Mouse (Mus musculus): Measurements from ENCODE around the gene Ifrd2. TPM values are rescaled to one million over a fixed set of nuclear protein-coding genes. Genes with fewer than 3 reads are reported as not detected.

Gene Ifrd2
- total and polyA plus RNA-seq, 2 experiments from 2014 or later: 6.5 to 8.4 TPM

- 47% methylated on average over 12 of the region's 12 CpGs for WGBS
- H3K27ac ChIP-seq (ENCODE audit: low read depth, low read length): no peak within 1 kb of the TSS
- peaks cover 9% of the 10 kb centered on the region for H3K4me1 ChIP-seq (ENCODE audit: insufficient read depth, low read length)
- no peak within 1 kb of the TSS for H3K4me2 ChIP-seq (ENCODE audit: low read depth, low read length, poor library complexity, severe bottlenecking)
- H3K4me3 ChIP-seq (ENCODE audit: low read depth, low read length): no peak within 1 kb of the TSS
- H3K9me3 ChIP-seq (ENCODE audit: low read length): no peaks in the 10 kb centered on the region
- H3K27me3 ChIP-seq (ENCODE audit: insufficient read depth, low read length): no peaks in the 10 kb centered on the region
- no peak within 1 kb of the TSS for H3K9ac ChIP-seq (replicated peaks; ENCODE audit: low read length, poor library complexity, severe bottlenecking)
- H3K36me3 ChIP-seq (ENCODE audit: insufficient read depth, low read length): no peaks in the 10 kb centered on the region
- ATAC-seq (ENCODE audit: low FRiP score): no peak
- DNase-seq (ENCODE audit: low spot score): no peak
- no peak for TF ChIP-seq CTCF (IDR thresholded peaks at IDR 0.05)
Observed at GRCm38 (mm10) chr9:107608741-107609432, 21.4 kb downstream of the Ifrd2 start, which contains the start of gene Sema3b. TSS of gene Sema3b (minus strand) at chr9:107609229.

GRCm38 (mm10) chr9:107609433-107609830 lies 22.0 kb downstream of the Ifrd2 start:
- H3K9ac ChIP-seq (replicated peaks; ENCODE audit: low read length, poor library complexity, severe bottlenecking): no peak overlapping the region
- H3K4me2 ChIP-seq (ENCODE audit: low read depth, low read length, poor library complexity, severe bottlenecking): no peak overlapping the region
- 62% methylated on average over 4 of the region's 4 CpGs for WGBS
- no peak overlapping the region for H3K27ac ChIP-seq (ENCODE audit: low read depth, low read length)
- H3K36me3 ChIP-seq (ENCODE audit: insufficient read depth, low read length): peaks cover 4% of the 10 kb centered on the region; the same call in 1 of the 2 replicates
- no peak overlapping the region for H3K4me3 ChIP-seq (ENCODE audit: low read depth, low read length)
- no peaks in the 10 kb centered on the region for H3K9me3 ChIP-seq (ENCODE audit: low read length)
- no peak for TF ChIP-seq CTCF (IDR thresholded peaks at IDR 0.05)
- H3K27me3 ChIP-seq (ENCODE audit: insufficient read depth, low read length): no peaks in the 10 kb centered on the region
- DNase-seq (ENCODE audit: low spot score) (no peak), ATAC-seq (ENCODE audit: low FRiP score) (no peak)
- peaks cover 9% of the 10 kb centered on the region for H3K4me1 ChIP-seq (ENCODE audit: insufficient read depth, low read length)

GRCm38 (mm10) chr9:107611456-107612190 lies 24.2 kb downstream of the Ifrd2 start:
- no peak for TF ChIP-seq CTCF (IDR thresholded peaks at IDR 0.05)
- Histone ChIP-seq H3K36me3 (ENCODE audit: insufficient read depth, low read length) (peaks cover 24% of the 10 kb centered on the region), H3K27ac (ENCODE audit: low read depth, low read length) (peak overlapping the region; percentile 97), H3K9ac (replicated peaks; ENCODE audit: low read length, poor library complexity, severe bottlenecking) (peak overlapping the region; percentile 62), H3K4me1 (ENCODE audit: insufficient read depth, low read length) (peaks cover 9% of the 10 kb centered on the region), H3K4me3 (ENCODE audit: low read depth, low read length) (no peak overlapping the region), H3K27me3 (ENCODE audit: insufficient read depth, low read length) (no peaks in the 10 kb centered on the region), H3K4me2 (ENCODE audit: low read depth, low read length, poor library complexity, severe bottlenecking) (peak overlapping the region; percentile 56), H3K9me3 (ENCODE audit: low read length) (no peaks in the 10 kb centered on the region)
- ATAC-seq (ENCODE audit: low FRiP score): no peak
- WGBS: 64% methylated on average over 6 of the region's 6 CpGs
- DNase-seq (ENCODE audit: low spot score): no peak

- H3K9ac ChIP-seq (replicated peaks; ENCODE audit: low read length, poor library complexity, severe bottlenecking): peak overlapping the region; percentile 62
- peaks cover 9% of the 10 kb centered on the region for H3K4me1 ChIP-seq (ENCODE audit: insufficient read depth, low read length)
- peaks cover 28% of the 10 kb centered on the region for H3K36me3 ChIP-seq (ENCODE audit: insufficient read depth, low read length)
- WGBS: 3% methylated on average over 34 of the region's 48 CpGs
- TF ChIP-seq CTCF (IDR thresholded peaks at IDR 0.05): peak; percentile 95
- H3K9me3 ChIP-seq (ENCODE audit: low read length): no peaks in the 10 kb centered on the region
- H3K27me3 ChIP-seq (ENCODE audit: insufficient read depth, low read length): no peaks in the 10 kb centered on the region
- DNase-seq (ENCODE audit: low spot score) (peak; percentile 98), ATAC-seq (ENCODE audit: low FRiP score) (peak; percentile 92)
- H3K4me3 ChIP-seq (ENCODE audit: low read depth, low read length): peak overlapping the region; percentile 26; the same call in 1 of the 2 replicates
- peak overlapping the region; percentile 97 for H3K27ac ChIP-seq (ENCODE audit: low read depth, low read length)
- peak overlapping the region; percentile 56 for H3K4me2 ChIP-seq (ENCODE audit: low read depth, low read length, poor library complexity, severe bottlenecking)
Observed at GRCm38 (mm10) chr9:107612191-107612944, 24.9 kb downstream of the Ifrd2 start.

GRCm38 (mm10) chr9:107612945-107613569 lies 25.6 kb downstream of the Ifrd2 start:
- ATAC-seq (ENCODE audit: low FRiP score) (peak; percentile 53; the same call in 1 of the 2 replicates), DNase-seq (ENCODE audit: low spot score) (peak; percentile 73)
- H3K4me1 ChIP-seq (ENCODE audit: insufficient read depth, low read length): peaks cover 9% of the 10 kb centered on the region
- no peaks in the 10 kb centered on the region for H3K9me3 ChIP-seq (ENCODE audit: low read length)
- peak overlapping the region; percentile 97 for H3K27ac ChIP-seq (ENCODE audit: low read depth, low read length)
- no peak; the same call in 1 of the 2 replicates for TF ChIP-seq CTCF (IDR thresholded peaks at IDR 0.05)
- peak overlapping the region; percentile 56 for H3K4me2 ChIP-seq (ENCODE audit: low read depth, low read length, poor library complexity, severe bottlenecking)
- no peaks in the 10 kb centered on the region for H3K27me3 ChIP-seq (ENCODE audit: insufficient read depth, low read length)
- H3K36me3 ChIP-seq (ENCODE audit: insufficient read depth, low read length): peaks cover 33% of the 10 kb centered on the region
- WGBS: 8% methylated on average over 12 of the region's 12 CpGs
- no peak overlapping the region for H3K9ac ChIP-seq (replicated peaks; ENCODE audit: low read length, poor library complexity, severe bottlenecking)
- H3K4me3 ChIP-seq (ENCODE audit: low read depth, low read length): peak overlapping the region; percentile 26; the same call in 1 of the 2 replicates

Measured in midbrain, postnatal 0 days (tissue).